Comparison of ENCODE assay signal across 12 mouse cellular contexts in the genomic region with DNA sequence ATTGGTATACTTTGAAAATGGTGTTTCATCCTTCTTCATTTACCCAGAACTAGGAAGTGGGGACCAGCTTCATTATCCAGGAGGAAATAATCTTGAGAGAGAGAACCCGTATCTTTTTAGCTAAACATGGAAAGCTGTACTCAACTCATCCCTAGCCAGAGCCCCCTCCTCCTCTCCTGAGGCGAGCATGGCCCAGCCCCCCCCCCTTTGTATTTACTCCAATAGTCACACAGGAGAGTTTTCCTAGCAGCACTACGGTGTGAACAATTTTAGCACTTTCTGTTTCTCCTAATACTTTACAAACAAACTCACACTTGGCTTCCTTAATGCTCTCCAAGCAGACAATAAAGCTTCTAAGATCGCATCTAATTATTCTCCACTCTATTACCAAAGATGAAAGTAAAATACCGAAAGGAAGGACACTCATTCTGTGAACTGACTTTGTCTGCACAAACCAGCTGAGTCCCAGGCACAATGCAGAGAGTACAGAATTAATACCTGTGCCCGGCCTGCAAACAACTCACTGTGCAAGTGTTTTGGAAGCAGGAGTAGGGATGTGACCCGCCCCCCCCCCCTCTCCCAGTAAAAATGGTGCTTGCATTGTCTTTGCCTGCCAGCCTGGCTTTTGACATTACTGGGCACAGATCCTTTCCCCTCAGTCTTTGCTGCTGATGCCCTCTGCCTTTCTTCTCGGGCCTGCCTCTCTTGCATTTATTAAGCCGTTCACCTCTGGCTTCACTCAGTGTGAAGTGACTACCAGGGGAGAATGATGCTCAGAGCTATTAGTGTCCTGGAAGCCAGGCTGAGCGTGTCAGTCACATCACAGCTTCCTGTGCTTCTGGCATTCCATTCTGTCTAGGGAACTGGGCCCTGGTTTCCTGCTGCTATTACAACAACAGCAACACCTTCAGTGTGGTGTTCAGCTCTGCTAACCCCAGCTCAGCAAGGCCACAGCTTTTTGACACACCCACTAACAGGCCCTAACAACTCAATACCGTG.
DNase-seq lines count a peak whose midpoint lies in the region; ATAC-seq lines count a peak whose summit lies in the region.
"Had no signal": no experiment of that assay in that cellular context is flagged by ENCODE, and none has a peak within 500 bp of the region (broad histone marks: within the 10 kb centered on the region; RNA-seq: fewer than 3 reads in every experiment).

No protein-coding gene starts in this region.

- H3K9me3 ChIP-seq in heart, embryonic 12.5 days (replicated peaks), result no peaks in the 10 kb centered on the region
- H3K9me3 ChIP-seq in hindbrain, embryonic 16.5 days (ENCODE audit: control insufficient read depth, low read length), result no peaks in the 10 kb centered on the region
- H3K9me3 ChIP-seq: embryonic facial prominence, embryonic 10.5 days; stomach, embryonic 15.5 days had no signal

- no peak overlapping the region for H3K4me2 ChIP-seq in heart, embryonic 12.5 days
- no peak overlapping the region for H3K4me2 ChIP-seq in hindbrain, embryonic 16.5 days (ENCODE audit: low read length)
- H3K4me2 ChIP-seq: stomach, embryonic 15.5 days had no signal

- DNase-seq in heart, postnatal 25 days (ENCODE audit: low spot score), result no peak
- DNase-seq in thymus, postnatal 4 days, result peak; percentile 17
- DNase-seq in thymus, postnatal 0 days (ENCODE audit: low spot score), result no peak
- DNase-seq in right cerebral cortex, postnatal 36 days (ENCODE audit: low spot score in 2 of 2), result no peak
- no peak for DNase-seq in c-Kit-positive CD71-positive TER-119-positive erythroid progenitor cells, embryonic 14.5 days (ENCODE audit: low spot score)
- no peak for DNase-seq in adrenal gland, postnatal 10 days
- DNase-seq: gastrocnemius, adult 2 months had no signal

- no peak overlapping the region for H3K9ac ChIP-seq in heart, embryonic 12.5 days
- H3K9ac ChIP-seq in hindbrain, embryonic 16.5 days (ENCODE audit: low read depth, low read length), result peak overlapping the region; percentile 11; the same call in 1 of the 2 replicates
- H3K9ac ChIP-seq: stomach, embryonic 15.5 days had no signal

- peak overlapping the region; percentile 15; the same call in 1 of the 2 replicates for H3K27ac ChIP-seq in heart, embryonic 12.5 days (ENCODE audit: poor library complexity, severe bottlenecking)
- H3K27ac ChIP-seq in hindbrain, embryonic 16.5 days (ENCODE audit: low read depth, low read length), result no peak overlapping the region
- H3K27ac ChIP-seq: embryonic facial prominence, embryonic 10.5 days; gastrocnemius, adult 2 months; stomach, embryonic 15.5 days had no signal

- 47% methylated on average over 11 of the region's 11 CpGs for WGBS in heart, embryonic 12.5 days
- WGBS in hindbrain, embryonic 16.5 days, result 28% methylated on average over 11 of the region's 11 CpGs

- no peaks in the 10 kb centered on the region for H3K27me3 ChIP-seq in heart, embryonic 12.5 days (replicated peaks)
- no peaks in the 10 kb centered on the region for H3K27me3 ChIP-seq in hindbrain, embryonic 16.5 days (replicated peaks; ENCODE audit: control insufficient read depth, insufficient read depth, low read length)
- H3K27me3 ChIP-seq: stomach, embryonic 15.5 days had no signal

- intact Hi-C loops in heart, postnatal 25 days (cut with DNase I), result no loop called here

- peaks cover 12% of the 10 kb centered on the region for H3K4me1 ChIP-seq in heart, embryonic 12.5 days (replicated peaks)
- H3K4me1 ChIP-seq in hindbrain, embryonic 16.5 days (ENCODE audit: control insufficient read depth, insufficient read depth, low read depth, low read length), result peaks cover 9% of the 10 kb centered on the region
- H3K4me1 ChIP-seq: stomach, embryonic 15.5 days had no signal

- no peaks in the 10 kb centered on the region for H3K36me3 ChIP-seq in heart, embryonic 12.5 days
- H3K36me3 ChIP-seq in hindbrain, embryonic 16.5 days (ENCODE audit: control insufficient read depth, insufficient read depth, low read length), result no peaks in the 10 kb centered on the region
- H3K36me3 ChIP-seq: embryonic facial prominence, embryonic 10.5 days; stomach, embryonic 15.5 days had no signal

- H3K4me3 ChIP-seq in heart, embryonic 12.5 days, result no peak overlapping the region
- H3K4me3 ChIP-seq in hindbrain, embryonic 16.5 days (ENCODE audit: low read length), result no peak overlapping the region
- H3K4me3 ChIP-seq: embryonic facial prominence, embryonic 10.5 days; gastrocnemius, adult 2 months; stomach, embryonic 15.5 days had no signal

- no peak for ATAC-seq in heart, embryonic 12.5 days (ENCODE audit: insufficient number of reproducible peaks, low FRiP score)
- ATAC-seq in hindbrain, embryonic 16.5 days, result peak; percentile 46; the same call in 1 of the 2 replicates
- ATAC-seq: intestine, embryonic 16.5 days had no signal
